Mouse (Mus musculus) frontal cortex, postnatal 25 days (tissue): ENCODE results near the gene Cnp.
A peak's percentile ranks its signal among the peaks of the same experiment; 100 is the strongest.

Experiments used
- DNase-seq, 2 experiments: peaks; one replicate each; pipeline ENCODE4 v3.0.0; 2022; ENCODE audit warnings: low spot score in 2 of 2

Cnp gene

GRCm38 (mm10) chr11:100619982-100620381 lies 45.3 kb downstream of the Cnp start, which contains the start of gene Dnajc7:
Dnajc7 (minus strand) TSS chr11:100620168.
- no peak for DNase-seq

- peak; percentile 92 to 96 for DNase-seq
Observed at GRCm38 (mm10) chr11:100622714-100623113, 48.0 kb downstream of the Cnp start.

- no peak for DNase-seq
Observed at GRCm38 (mm10) chr11:100623867-100624266, 49.2 kb downstream of the Cnp start.

- no peak for DNase-seq
Observed at GRCm38 (mm10) chr11:100625754-100626700, 51.3 kb downstream of the Cnp start.

- DNase-seq = peak; percentile 60 to 66
Observed at GRCm38 (mm10) chr11:100626701-100627195, 52.0 kb downstream of the Cnp start.

- no peak for DNase-seq
Observed at GRCm38 (mm10) chr11:100628056-100628455, 53.4 kb downstream of the Cnp start.

- DNase-seq = no peak
Observed at GRCm38 (mm10) chr11:100628862-100629352, 54.2 kb downstream of the Cnp start.

GRCm38 (mm10) chr11:100634530-100634929 lies 59.8 kb downstream of the Cnp start:
- no peak for DNase-seq

- peak; percentile 34 to 47 for DNase-seq
Observed at GRCm38 (mm10) chr11:100640159-100640906, 65.6 kb downstream of the Cnp start.
